Mouse (Mus musculus) macrophage (primary cell): ENCODE data around the gene A730061H03Rik. TPM values are rescaled to one million over a fixed set of nuclear protein-coding genes. Genes with fewer than 3 reads are reported as not detected.

Experiments used
- H3K27ac ChIP-seq: fragments of 350-480 bp; formaldehyde crosslinking; 2 replicates; pipeline ENCODE4 v1.9.0; 2021
- H3K36me3 ChIP-seq: fragments of 350-480 bp; formaldehyde crosslinking; 2 replicates; pipeline ENCODE4 v1.9.0; 2021; ENCODE audit errors: inconsistent target
- H3K4me3 ChIP-seq: fragments of 350-480 bp; formaldehyde crosslinking; 2 replicates; pipeline ENCODE4 v1.9.0; 2021; ENCODE audit errors: inconsistent target
- H3K79me2 ChIP-seq: fragments of 350-480 bp; formaldehyde crosslinking; 2 replicates; pipeline ENCODE4 v1.9.0; 2021; ENCODE audit errors: inconsistent target
- WGBS: methylation state at CpG from one replicate; pipeline ENCODE4 v1.1.7; 2026; ENCODE audit warnings: inconsistent platforms; ENCODE audit not compliant: missing documents; 5-methylcytosine and 5-hydroxymethylcytosine counted together
- polyA plus RNA-seq: library from polyadenylated mRNA; stranded (reverse); fragments of 250-400 nt; gene quantifications from 3 replicates; pipeline ENCODE4 v1.2.4, GENCODE M21; 2018; ENCODE audit warnings: inconsistent platforms
- total RNA-seq, 78 experiments: library from RNA; depleted of rRNA; stranded (reverse); fragments of 250-400 nt; gene quantifications; 1 replicate in 9 of 78; 2 replicates in 24 of 78; 3 replicates in 43 of 78; 4 replicates in 2 of 78; pipeline ENCODE4 v1.2.4; 2018; ENCODE audit warnings: inconsistent platforms in 56 of 78

A730061H03Rik gene
- total RNA-seq (2018; cell fraction: chromatin; rRNA removed): 1 to 10 TPM in 3 of 26 experiments, not detected in 23; 8.6 to 9.9 (median 9.2) TPM
- 1 to 10 TPM in 2 of 26 experiments, under 1 TPM in 6, not detected in 18; 0.43 to 1.1 (median 0.84) TPM for total RNA-seq (2018; cell fraction: cytosol; rRNA removed)
- 1 to 10 TPM in 16 of 26 experiments, not detected in 10; 1.8 to 9.7 (median 2.9) TPM for total RNA-seq (2018; cell fraction: nucleus; rRNA removed)
- 0.86 TPM in 1 of 3 replicates, not detected in the others for polyA plus RNA-seq

GRCm38 (mm10) chr14:55560202-55561073 is at the start of gene A730061H03Rik:
A730061H03Rik (minus strand) TSS chr14:55560406.
- H3K36me3 ChIP-seq: peaks cover 23% of the 10 kb centered on the region
- H3K79me2 ChIP-seq: peaks cover 29% of the 10 kb centered on the region; the same call in 1 of the 2 replicates
- H3K4me3 ChIP-seq: peak within 1 kb of the TSS; percentile 89
- WGBS: 2% methylated on average over 51 of the region's 51 CpGs
- peak within 1 kb of the TSS; percentile 96 for H3K27ac ChIP-seq

- Histone ChIP-seq H3K27ac (no peak overlapping the region), H3K79me2 (peaks cover 39% of the 10 kb centered on the region), H3K4me3 (no peak overlapping the region), H3K36me3 (peaks cover 40% of the 10 kb centered on the region)
- WGBS: 85% methylated on average over 6 of the region's 6 CpGs
These were observed 48.1 kb upstream of the A730061H03Rik start for GRCm38 (mm10) chr14:55608339-55608738.

- WGBS: 91% methylated on average over 16 of the region's 16 CpGs
- H3K27ac ChIP-seq: no peak overlapping the region
These were observed 45.7 kb upstream of the A730061H03Rik start for GRCm38 (mm10) chr14:55605743-55606459.

DNA sequence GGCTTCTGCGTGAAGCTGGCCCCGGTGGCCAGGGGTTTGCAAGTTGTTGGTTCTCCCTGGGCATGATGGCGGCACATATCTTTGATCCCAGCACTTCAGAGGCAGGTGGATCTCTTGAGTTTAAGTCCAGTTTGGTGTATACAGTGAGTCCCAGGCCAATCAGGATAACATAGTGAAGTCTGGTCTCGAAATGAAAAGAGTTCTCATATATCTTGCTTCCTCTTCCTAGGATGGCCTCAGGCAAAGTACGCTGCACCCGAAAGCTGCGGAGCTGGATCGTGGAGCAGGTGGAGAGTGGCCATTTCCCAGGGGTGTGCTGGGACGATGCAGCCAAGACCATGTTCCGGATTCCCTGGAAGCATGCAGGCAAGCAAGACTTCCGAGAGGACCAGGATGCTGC is 44.6 kb upstream of the A730061H03Rik start:
- peaks cover 64% of the 10 kb centered on the region for H3K36me3 ChIP-seq
- peaks cover 66% of the 10 kb centered on the region for H3K79me2 ChIP-seq
- peak overlapping the region; percentile 79 for H3K4me3 ChIP-seq
- peak overlapping the region; percentile 96 for H3K27ac ChIP-seq
- 36% methylated on average over 11 of the region's 11 CpGs for WGBS

More at GRCm38 (mm10) chr14:55605743-55606459, 45.7 kb upstream of the A730061H03Rik start:
- H3K79me2 ChIP-seq: peaks cover 63% of the 10 kb centered on the region
- no peak overlapping the region for H3K4me3 ChIP-seq
- H3K36me3 ChIP-seq: peaks cover 54% of the 10 kb centered on the region

- Histone ChIP-seq H3K4me3 (peak overlapping the region; percentile 79), H3K36me3 (peaks cover 64% of the 10 kb centered on the region), H3K27ac (peak overlapping the region; percentile 96), H3K79me2 (peaks cover 66% of the 10 kb centered on the region)
- 0% methylated on average over 19 of the region's 19 CpGs for WGBS
These were observed 43.7 kb upstream of the A730061H03Rik start for GRCm38 (mm10) chr14:55603633-55604576.

GRCm38 (mm10) chr14:55603271-55603632 is 43.0 kb upstream of the A730061H03Rik start, which contains the start of gene Irf9:
Irf9 (plus strand) TSS chr14:55603571.
- H3K27ac ChIP-seq: peak within 1 kb of the TSS; percentile 96
- peak within 1 kb of the TSS; percentile 79 for H3K4me3 ChIP-seq
- peaks cover 66% of the 10 kb centered on the region for H3K79me2 ChIP-seq
- peaks cover 64% of the 10 kb centered on the region for H3K36me3 ChIP-seq
- 54% methylated on average over 7 of the region's 7 CpGs for WGBS

DNA sequence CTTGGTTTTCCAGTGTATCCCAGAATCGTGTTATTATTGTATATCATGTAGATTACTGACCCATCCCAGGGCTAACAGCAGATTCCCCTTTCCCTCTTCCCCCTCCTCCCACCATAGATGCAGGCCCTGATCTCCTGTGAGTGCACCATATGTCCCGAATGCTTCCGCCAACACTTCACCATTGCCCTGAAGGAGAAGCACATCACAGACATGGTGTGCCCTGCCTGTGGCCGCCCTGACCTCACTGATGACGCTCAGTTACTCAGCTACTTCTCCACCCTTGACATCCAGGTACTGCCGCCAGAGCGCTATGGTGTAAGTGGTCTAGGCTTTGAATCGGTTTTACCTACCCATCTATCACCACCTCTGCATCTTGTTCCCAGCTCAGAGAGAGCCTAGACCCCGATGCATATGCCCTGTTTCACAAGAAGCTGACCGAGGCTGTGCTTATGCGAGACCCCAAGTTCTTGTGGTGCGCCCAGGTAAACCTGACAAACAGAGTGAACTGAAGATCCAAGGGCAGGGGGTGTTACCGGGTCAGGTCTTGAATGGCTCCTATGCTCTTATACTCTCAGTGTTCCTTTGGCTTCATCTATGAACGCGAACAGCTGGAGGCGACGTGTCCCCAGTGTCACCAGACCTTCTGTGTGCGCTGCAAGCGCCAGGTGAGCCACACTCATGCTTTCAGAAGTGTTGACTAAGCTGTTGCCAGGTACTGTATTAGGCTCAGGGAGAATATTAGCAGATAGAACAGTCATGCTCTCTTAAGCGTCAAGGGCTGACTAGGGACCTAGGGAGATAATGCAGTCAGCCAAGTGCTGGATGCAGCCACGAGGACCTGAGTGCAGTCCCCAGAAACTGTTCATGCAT is 38.5 kb upstream of the A730061H03Rik start:
- no peak overlapping the region for H3K4me3 ChIP-seq
- H3K36me3 ChIP-seq: peaks cover 78% of the 10 kb centered on the region
- H3K79me2 ChIP-seq: peaks cover 65% of the 10 kb centered on the region
- WGBS: 93% methylated on average over 18 of the region's 21 CpGs
- H3K27ac ChIP-seq: no peak overlapping the region

DNA sequence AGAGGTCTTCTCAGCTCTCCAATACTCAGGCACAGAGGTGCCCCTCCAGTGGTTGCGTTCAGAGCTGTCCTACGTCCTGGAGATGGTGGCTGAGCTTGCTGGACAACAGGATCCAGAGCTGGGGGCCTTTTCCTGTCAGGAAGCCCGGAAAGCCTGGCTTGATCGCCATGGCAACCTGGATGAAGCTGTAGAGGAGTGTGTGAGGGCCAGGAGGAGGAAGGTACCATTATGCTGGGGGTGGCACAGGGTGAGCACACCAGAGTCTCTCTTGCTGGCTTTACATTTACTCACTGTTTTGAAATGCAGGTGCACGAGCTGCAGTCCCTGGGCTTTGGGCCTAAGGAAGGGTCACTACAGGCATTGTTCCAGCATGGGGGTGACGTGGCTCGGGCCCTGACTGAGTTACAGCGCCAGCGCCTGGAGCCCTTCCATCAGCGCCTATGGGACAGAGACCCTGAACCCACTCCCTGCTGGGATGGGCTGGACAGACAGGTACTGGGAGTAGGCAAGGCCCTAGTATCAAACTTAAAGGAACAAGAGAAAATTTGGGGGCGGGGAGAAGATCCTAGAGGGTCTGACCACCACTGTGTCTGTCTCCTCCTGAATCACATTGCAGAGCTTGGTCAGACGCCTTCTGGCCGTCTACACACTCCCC is 36.0 kb upstream of the A730061H03Rik start:
- H3K4me3 ChIP-seq: no peak overlapping the region
- H3K27ac ChIP-seq: no peak overlapping the region
- peaks cover 67% of the 10 kb centered on the region for H3K36me3 ChIP-seq
- peaks cover 61% of the 10 kb centered on the region for H3K79me2 ChIP-seq
- 95% methylated on average over 13 of the region's 13 CpGs for WGBS

- H3K79me2 ChIP-seq: peaks cover 86% of the 10 kb centered on the region
- peak overlapping the region; percentile 17 for H3K27ac ChIP-seq
- peaks cover 49% of the 10 kb centered on the region for H3K36me3 ChIP-seq
- 5% methylated on average over 16 of the region's 16 CpGs for WGBS
- peak overlapping the region; percentile 97 for H3K4me3 ChIP-seq
These were observed 32.0 kb upstream of the A730061H03Rik start for GRCm38 (mm10) chr14:55592226-55592625.

GRCm38 (mm10) chr14:55591331-55591891 is 31.2 kb upstream of the A730061H03Rik start, which contains the start of gene Rnf31:
Rnf31 (plus strand) TSS chr14:55591708.
- 1% methylated on average over 30 of the region's 33 CpGs for WGBS
- Histone ChIP-seq H3K79me2 (peaks cover 78% of the 10 kb centered on the region), H3K27ac (peak within 1 kb of the TSS; percentile 98), H3K4me3 (peak within 1 kb of the TSS; percentile 97), H3K36me3 (peaks cover 44% of the 10 kb centered on the region)

GRCm38 (mm10) chr14:55590748-55591330 is 30.6 kb upstream of the A730061H03Rik start, which contains the start of gene Psme2:
Psme2 (minus strand) TSS chr14:55591113.
- peak within 1 kb of the TSS; percentile 97 for H3K4me3 ChIP-seq
- peaks cover 38% of the 10 kb centered on the region for H3K36me3 ChIP-seq
- WGBS: under 1% methylated on average over 21 of the region's 22 CpGs
- peaks cover 72% of the 10 kb centered on the region for H3K79me2 ChIP-seq
- peak within 1 kb of the TSS; percentile 98 for H3K27ac ChIP-seq
